Mouse (Mus musculus) bone marrow, adult 2 months (tissue): ENCODE data around the gene Ryr1. TPM values are rescaled to one million over a fixed set of nuclear protein-coding genes. Genes with fewer than 3 reads are reported as not detected.

Experiments used
- H3K27ac ChIP-seq: fragments of 200-500 bp; 2 replicates; pipeline ENCODE4 v1.5.1; 2012; ENCODE audit warnings: low read depth, mild to moderate bottlenecking, control low read depth, inconsistent platforms, low read length; ENCODE audit not compliant: control insufficient read depth, poor library complexity, insufficient read depth
- H3K4me1 ChIP-seq: fragments of 200-500 bp; 2 replicates; pipeline ENCODE4 v1.6.1; 2011; ENCODE audit warnings: low read length; ENCODE audit not compliant: control insufficient read depth, insufficient read depth
- H3K4me3 ChIP-seq: fragments of 200-500 bp; replicated peaks from 2 replicates; pipeline ENCODE3; 2011; ENCODE audit warnings: mild to moderate bottlenecking, low read depth, low read length, control low read depth; ENCODE audit not compliant: control insufficient read depth
- CTCF ChIP-seq: fragments of 200-500 bp; IDR thresholded peaks from 2 replicates; pipeline ENCODE4 v1.5.1; 2011; ENCODE audit warnings: low read length, control low read depth; ENCODE audit not compliant: control insufficient read depth, insufficient read depth
- POLR2A ChIP-seq: fragments of 200-500 bp; IDR thresholded peaks from 2 replicates; pipeline ENCODE4 v1.6.1; 2011; ENCODE audit warnings: low read depth, mild to moderate bottlenecking, control low read depth, low read length, borderline replicate concordance; ENCODE audit not compliant: control insufficient read depth
- WGBS: fragments of 180-500 bp; shearing (Covaris S2); methylation state at CpG from one replicate; pipeline ENCODE4 v1.1.7; 2018; 5-methylcytosine and 5-hydroxymethylcytosine counted together
- polyA plus RNA-seq: library from polyadenylated mRNA; stranded (reverse); fragments of >200 nt; gene quantifications from 2 replicates; pipeline ENCODE4 v1.2.4, GENCODE M21; 2011; ENCODE audit warnings: low replicate concordance; ENCODE audit not compliant: missing spikeins, insufficient read depth, insufficient read length

Ryr1 gene
- polyA plus RNA-seq, 1 experiment, result 2.7 TPM

- H3K4me3 ChIP-seq, result no peak overlapping the region
- H3K4me1 ChIP-seq, result peaks cover 4% of the 10 kb centered on the region
- TF ChIP-seq CTCF, result no peak
- 64% methylated on average over 4 of the region's 4 CpGs for WGBS
- H3K27ac ChIP-seq, result no peak overlapping the region
Measured at GRCm38 (mm10) chr7:28954773-28955172, 170.2 kb downstream of the Ryr1 start.

GRCm38 (mm10) chr7:28953476-28954376 lies 171.3 kb downstream of the Ryr1 start:
- H3K4me3 ChIP-seq, result no peak overlapping the region
- H3K27ac ChIP-seq, result peak overlapping the region; percentile 10; the same call in 1 of the 2 replicates
- peaks cover 4% of the 10 kb centered on the region for H3K4me1 ChIP-seq
- WGBS, result 36% methylated on average over 2 of the region's 2 CpGs
- TF ChIP-seq CTCF, result no peak
- TF ChIP-seq POLR2A, result no peak

Other genes with a start within 250 kb of the Ryr1 start
- gene Capn12, start 243.8 kb downstream of the Ryr1 start, polyA plus RNA-seq, result not detected in 2 replicates
- 60.5 and 66.0 TPM in 2 replicates for gene Actn4, start 162.8 kb downstream of the Ryr1 start, polyA plus RNA-seq
- 184 and 225 TPM in 2 replicates for gene Eif3k, start 143.3 kb downstream of the Ryr1 start, polyA plus RNA-seq
- gene Map4k1, start 143.1 kb downstream of the Ryr1 start, polyA plus RNA-seq, result 43.0 and 111 TPM in 2 replicates
- 49.7 and 156 TPM in 2 replicates for gene Rasgrp4, start 9.7 kb upstream of the Ryr1 start, polyA plus RNA-seq
- 37.8 and 56.8 TPM in 2 replicates for gene Fam98c, start 31.1 kb upstream of the Ryr1 start, polyA plus RNA-seq
- 0.59 TPM in 1 of 2 replicates, not detected in the other for gene Ggn, start 45.0 kb upstream of the Ryr1 start, polyA plus RNA-seq
- 2.3 and 7.1 TPM in 2 replicates for gene Spred3, start 45.2 kb upstream of the Ryr1 start, polyA plus RNA-seq
- 93.2 and 170 TPM in 2 replicates for gene Psmd8, start 55.5 kb upstream of the Ryr1 start, polyA plus RNA-seq
- 1.7 and 4.1 TPM in 2 replicates for gene Catsperg1, start 88.9 kb upstream of the Ryr1 start, polyA plus RNA-seq
- 3.5 and 8.8 TPM in 2 replicates for gene Kcnk6, start 107.3 kb upstream of the Ryr1 start, polyA plus RNA-seq
- gene Yif1b, start 113.2 kb upstream of the Ryr1 start, polyA plus RNA-seq, result 8.5 and 10.7 TPM in 2 replicates
- gene 2200002D01Rik, start 123.3 kb upstream of the Ryr1 start, polyA plus RNA-seq, result 15.6 and 18.7 TPM in 2 replicates
- 17.2 and 35.7 TPM in 2 replicates for gene Spint2, start 156.7 kb upstream of the Ryr1 start, polyA plus RNA-seq
- gene Ppp1r14a, start 164.1 kb upstream of the Ryr1 start, polyA plus RNA-seq, result 1.9 and 3.2 TPM in 2 replicates
- gene Dpf1, start 178.8 kb upstream of the Ryr1 start, polyA plus RNA-seq, result 0.56 and 1.5 TPM in 2 replicates